Mouse (Mus musculus): ENCODE results near the gene Ttc36. TPM values are rescaled to one million over a fixed set of nuclear protein-coding genes. Genes with fewer than 3 reads are reported as not detected.

Ttc36 gene
- polyA plus RNA-seq, 1 experiment = 0.45 TPM

- no peak for TF ChIP-seq GATA1 (IDR thresholded peaks at IDR 0.05; ENCODE audit: low read length)
Observed at GRCm38 (mm10) chr9:44799958-44800324, 2.9 kb downstream of the Ttc36 start.

GRCm38 (mm10) chr9:44799102-44799957 lies 3.5 kb downstream of the Ttc36 start, which contains the start of gene Tmem25:
TSS of gene Tmem25 (minus strand) at chr9:44799307.
- no peak for TF ChIP-seq GATA1 (IDR thresholded peaks at IDR 0.05; ENCODE audit: low read length)

- no peak for TF ChIP-seq GATA1 (IDR thresholded peaks at IDR 0.05; ENCODE audit: low read length)
Observed at GRCm38 (mm10) chr9:44798298-44798697, 4.6 kb downstream of the Ttc36 start.

GRCm38 (mm10) chr9:44792842-44793241 lies 10.0 kb downstream of the Ttc36 start:
- TF ChIP-seq GATA1 (IDR thresholded peaks at IDR 0.05; ENCODE audit: low read length) = no peak

- TF ChIP-seq GATA1 (IDR thresholded peaks at IDR 0.05; ENCODE audit: low read length) = no peak
Observed at GRCm38 (mm10) chr9:44772750-44773651, 29.9 kb downstream of the Ttc36 start.

DNA sequence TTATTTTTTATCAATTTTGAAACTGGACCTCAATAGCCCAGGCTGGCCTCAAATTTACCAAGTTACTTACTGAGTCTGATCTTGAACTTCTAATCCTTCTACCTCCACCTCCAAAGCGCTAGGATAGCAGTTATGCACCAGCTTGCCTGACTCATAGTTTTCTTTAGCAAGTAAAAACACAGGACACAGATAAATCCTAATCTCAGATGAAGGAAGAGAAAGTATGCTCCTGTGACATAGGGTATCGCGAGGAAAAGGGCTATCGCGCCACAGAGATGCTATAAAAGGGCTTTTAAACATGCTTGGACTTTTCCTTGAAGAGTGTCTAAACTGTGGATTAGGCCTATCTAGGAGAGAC lies 30.5 kb downstream of the Ttc36 start:
- no peak for TF ChIP-seq GATA1 (IDR thresholded peaks at IDR 0.05; ENCODE audit: low read length)

DNA sequence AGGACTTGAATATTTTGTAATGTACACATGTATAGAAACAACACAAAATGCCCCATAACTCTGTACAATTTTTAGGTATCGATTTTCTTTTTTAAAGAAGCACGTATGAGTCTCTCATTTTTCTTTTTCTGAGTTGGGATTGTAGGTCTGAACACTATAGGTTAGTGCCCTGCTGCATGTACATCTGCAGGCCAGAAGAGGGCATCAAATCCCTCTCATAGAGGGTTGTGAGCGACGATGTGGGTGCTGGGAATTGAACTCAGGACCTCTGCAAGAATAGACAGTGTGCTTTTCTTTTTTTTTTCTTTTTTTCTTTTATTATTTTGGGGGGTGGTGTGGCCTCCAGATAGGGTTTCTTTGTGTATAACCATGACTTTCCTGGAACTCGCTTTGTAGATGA lies 31.5 kb downstream of the Ttc36 start:
- TF ChIP-seq GATA1 (IDR thresholded peaks at IDR 0.05; ENCODE audit: low read length) = no peak

DNA sequence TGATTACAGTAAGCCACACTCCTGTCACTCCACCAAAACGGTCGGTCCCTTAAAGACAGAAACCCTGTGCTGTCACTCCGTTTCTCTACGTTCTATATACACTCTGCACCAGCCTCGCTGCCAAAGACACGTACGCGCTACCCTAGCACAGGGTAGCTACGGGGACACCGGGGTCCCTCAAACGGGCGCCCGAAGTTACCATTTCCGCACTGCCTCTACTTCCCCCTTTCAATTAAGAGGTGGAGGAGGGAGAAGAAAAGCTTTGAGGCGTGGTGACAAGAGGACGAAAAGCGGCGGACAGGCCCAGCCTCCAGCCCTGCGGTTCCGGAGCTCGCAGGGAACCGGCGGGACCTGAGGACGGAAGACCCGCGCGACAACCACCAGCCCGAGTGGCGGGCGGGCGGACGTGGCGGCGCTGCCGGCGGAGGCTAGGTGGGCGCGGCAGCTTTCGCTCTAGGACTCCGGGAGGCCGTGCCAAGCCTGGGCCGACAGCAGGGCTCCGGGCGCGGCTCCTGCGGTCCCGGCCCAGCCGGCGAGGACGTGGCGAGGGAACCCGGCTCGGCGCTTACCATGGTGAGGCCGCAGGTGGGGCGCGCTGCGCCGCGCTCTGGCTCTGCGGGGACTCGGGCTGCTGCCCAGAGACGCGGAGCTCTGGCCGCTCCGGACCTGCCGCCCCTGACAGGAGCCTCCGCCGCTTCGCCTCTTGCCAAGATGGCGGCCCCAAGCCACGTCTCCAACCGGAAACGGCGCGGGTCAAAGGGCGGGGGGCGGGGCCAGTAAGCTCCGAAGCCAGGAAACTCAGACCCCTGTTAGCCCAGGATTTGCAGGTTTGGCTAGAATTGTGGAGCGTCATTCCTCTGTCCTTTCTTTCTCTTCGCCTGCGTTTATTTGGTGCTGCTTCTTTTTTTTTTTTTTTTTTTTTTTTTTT lies 35.5 kb downstream of the Ttc36 start, which contains the start of the genes Arcn1 and Ift46:
TSS of gene Arcn1 (minus strand) at position 745 of the 928 bp plus-strand sequence.
TSS of gene Ift46 (plus strand) at position 808 of the 928 bp plus-strand sequence.
- TF ChIP-seq GATA1 (IDR thresholded peaks at IDR 0.05; ENCODE audit: low read length) = no peak

GRCm38 (mm10) chr9:44760873-44761272 lies 42.0 kb downstream of the Ttc36 start:
- no peak for TF ChIP-seq GATA1 (IDR thresholded peaks at IDR 0.05; ENCODE audit: low read length)

Other genes starting within 250 kb of the Ttc36 start
- gene Cxcr5, start 241.2 kb downstream of the Ttc36 start, polyA plus RNA-seq (2012) = not detected in 2 replicates
- gene Ddx6, start 198.2 kb downstream of the Ttc36 start, polyA plus RNA-seq (2012) = 21.7 and 25.6 TPM in 2 replicates
- gene Treh, start 129.8 kb downstream of the Ttc36 start, polyA plus RNA-seq (2012) = not detected in 2 replicates
- 9.0 and 9.3 TPM in 2 replicates for gene Phldb1, start 67.9 kb downstream of the Ttc36 start, polyA plus RNA-seq (2012)
- gene Arcn1, start 35.2 kb downstream of the Ttc36 start, polyA plus RNA-seq (2012) = 10.5 and 18.3 TPM in 2 replicates
- gene Ift46, start 35.2 kb downstream of the Ttc36 start, polyA plus RNA-seq (2012) = 0.94 and 1.0 TPM in 2 replicates
- gene Tmem25, start 3.8 kb downstream of the Ttc36 start, polyA plus RNA-seq (2012) = 0.17 TPM in 1 of 2 replicates, not detected in the other
- 12.4 and 13.1 TPM in 2 replicates for gene Kmt2a, start 78.2 kb upstream of the Ttc36 start, polyA plus RNA-seq (2012)
- 49.1 and 57.0 TPM in 2 replicates for gene Atp5l, start 117.7 kb upstream of the Ttc36 start, polyA plus RNA-seq (2012)
- gene Ube4a, start 162.5 kb upstream of the Ttc36 start, polyA plus RNA-seq (2012) = 1.8 and 2.0 TPM in 2 replicates
- gene Cd3g, start 177.4 kb upstream of the Ttc36 start, polyA plus RNA-seq (2012) = 0.05 and 0.15 TPM in 2 replicates
- gene Cd3d, start 178.7 kb upstream of the Ttc36 start, polyA plus RNA-seq (2012) = not detected in 2 replicates
- not detected in 2 replicates for gene Cd3e, start 206.6 kb upstream of the Ttc36 start, polyA plus RNA-seq (2012)
- not detected in 2 replicates for gene Mpzl2, start 236.7 kb upstream of the Ttc36 start, polyA plus RNA-seq (2012)

Measured in G1E-ER4 (cell line).